Mouse (Mus musculus) hindlimb bud, embryonic 11.5 days (tissue): ENCODE data around the gene Lyrm4.

ENCODE experiments used
- DNase-seq: peaks from one replicate; pipeline ENCODE4 v3.0.0-alpha.2; 2012; ENCODE audit warnings: low read depth, low spot score; ENCODE audit errors: extremely low spot score

Gene Lyrm4

GRCm38 (mm10) chr13:35939871-35940665, 177.3 kb downstream of the Lyrm4 start:
- no peak for DNase-seq

- no peak for DNase-seq
Observed at GRCm38 (mm10) chr13:35937991-35938390, 179.3 kb downstream of the Lyrm4 start.
